Mouse (Mus musculus): Measurements from ENCODE around the gene Fam193a.

GRCm38 (mm10) chr5:34521337-34521736, 151.6 kb downstream of the Fam193a start:
- no peak for TF ChIP-seq CTCF (IDR thresholded peaks at IDR 0.05; ENCODE audit: extremely low read depth, insufficient read depth, insufficient read length, insufficient replicate concordance)
- no peak for TF ChIP-seq POLR2A (IDR thresholded peaks at IDR 0.05; ENCODE audit: low read depth, low read length)

All from spleen, adult 2 months (tissue).